Mouse (Mus musculus) MEL (cell line): ENCODE data around the gene Cdca5. TPM values are rescaled to one million over a fixed set of nuclear protein-coding genes. Genes with fewer than 3 reads are reported as not detected.

Source experiments
- DNase-seq: peaks from one replicate; pipeline ENCODE4 v3.0.0; 2011; ENCODE audit warnings: low read depth, low spot score
- H3K27ac ChIP-seq: 2 replicates; pipeline ENCODE4 v1.5.1; 2012; ENCODE audit warnings: low read depth, mild to moderate bottlenecking, control low read depth, low read length, moderate library complexity; ENCODE audit not compliant: control insufficient read depth
- H3K27me3 ChIP-seq, 2 experiments: fragments of 150-350 bp in 1 of 2; sonication (generic) in 1 of 2; 2 replicates each; pipeline ENCODE4 v1.6.1; 2012; ENCODE audit warnings: low read length in 2 of 2, mild to moderate bottlenecking in 2 of 2, improper control_type of control experiment in 1 of 2, moderate library complexity in 1 of 2; ENCODE audit not compliant: insufficient read depth in 2 of 2, control insufficient read depth in 1 of 2
- H3K36me3 ChIP-seq, 2 experiments: 2 replicates each; pipeline ENCODE4 v1.6.1; 2012 to 2014; ENCODE audit warnings: low read length in 2 of 2, improper control_type of control experiment in 1 of 2, inconsistent platforms in 1 of 2, mild to moderate bottlenecking in 1 of 2; ENCODE audit not compliant: insufficient read depth in 2 of 2, control insufficient read depth in 1 of 2
- H3K4me1 ChIP-seq, 2 experiments: fragments of 150-350 bp in 1 of 2; sonication (generic) in 1 of 2; 2 replicates each; pipeline ENCODE4 v1.6.1; 2012; ENCODE audit warnings: low read length in 2 of 2, improper control_type of control experiment in 1 of 2, mild to moderate bottlenecking in 1 of 2; ENCODE audit not compliant: insufficient read depth in 2 of 2, control insufficient read depth in 1 of 2
- H3K4me3 ChIP-seq, 2 experiments: fragments of 150-350 bp in 1 of 2; sonication (generic) in 1 of 2; 2 replicates each; pipeline ENCODE4 v1.5.1; 2012; ENCODE audit warnings: low read depth in 2 of 2, low read length in 2 of 2, mild to moderate bottlenecking in 2 of 2, moderate library complexity in 2 of 2, control low read depth in 1 of 2, improper control_type of control experiment in 1 of 2; ENCODE audit not compliant: control insufficient read depth in 1 of 2, insufficient read depth in 1 of 2
- H3K79me2 ChIP-seq: 2 replicates; pipeline ENCODE4 v1.6.1; 2012; ENCODE audit warnings: mild to moderate bottlenecking, low read length, moderate library complexity; ENCODE audit not compliant: control insufficient read depth, poor library complexity, insufficient read depth
- H3K9ac ChIP-seq: 2 replicates; pipeline ENCODE4 v1.6.1; 2012; ENCODE audit warnings: low read depth, mild to moderate bottlenecking, control low read depth, low read length, moderate library complexity; ENCODE audit not compliant: control insufficient read depth, poor library complexity, severe bottlenecking
- H3K9me3 ChIP-seq: fragments of 150-350 bp; sonication (generic); replicated peaks from 2 replicates; pipeline ENCODE4 v1.6.1; 2012; ENCODE audit warnings: mild to moderate bottlenecking, low read length, improper control_type of control experiment, moderate library complexity; ENCODE audit not compliant: insufficient read depth
- CTCF ChIP-seq, 3 experiments: IDR thresholded peaks in 2 of 3; conservative IDR thresholded peaks in 1 of 3; 2 replicates each; pipeline ENCODE4 v1.5.1; 2011 to 2012; ENCODE audit warnings: low read length in 3 of 3, low read depth in 2 of 3, mild to moderate bottlenecking in 2 of 3, improper control_type of control experiment in 1 of 3, inconsistent platforms in 1 of 3, mixed read lengths in 1 of 3, moderate library complexity in 1 of 3; ENCODE audit not compliant: control insufficient read depth in 1 of 3, insufficient read depth in 1 of 3, poor library complexity in 1 of 3, severe bottlenecking in 1 of 3
- E2F4 ChIP-seq: IDR thresholded peaks from 2 replicates; pipeline ENCODE4 v1.6.1; 2011; ENCODE audit warnings: low read depth, low read length, improper control_type of control experiment, borderline replicate concordance
- EP300 ChIP-seq, 2 experiments: IDR thresholded peaks; 2 replicates each; pipeline ENCODE4 v1.6.1; 2011; ENCODE audit warnings: improper control_type of control experiment in 2 of 2, low read length in 2 of 2, low read depth in 1 of 2, mild to moderate bottlenecking in 1 of 2
- ETS1 ChIP-seq: IDR thresholded peaks from 2 replicates; pipeline ENCODE4 v1.6.1; 2012; ENCODE audit warnings: low read depth, mild to moderate bottlenecking, inconsistent platforms, low read length, improper control_type of control experiment, moderate library complexity
- GABPA ChIP-seq: IDR thresholded peaks from 2 replicates; pipeline ENCODE4 v1.6.1; 2012; ENCODE audit warnings: low read depth, mild to moderate bottlenecking, inconsistent platforms, low read length, improper control_type of control experiment, moderate library complexity
- MAFK ChIP-seq: IDR thresholded peaks from 2 replicates; pipeline ENCODE4 v1.6.1; 2011; ENCODE audit warnings: low read depth, mild to moderate bottlenecking, low read length, improper control_type of control experiment, borderline replicate concordance
- MAX ChIP-seq: IDR thresholded peaks from 2 replicates; pipeline ENCODE4 v1.6.1; 2011; ENCODE audit warnings: low read length, improper control_type of control experiment
- MXI1 ChIP-seq: IDR thresholded peaks from 2 replicates; pipeline ENCODE4 v1.6.1; 2011; ENCODE audit warnings: mild to moderate bottlenecking, low read depth, low read length, improper control_type of control experiment
- POLR2AphosphoS2 ChIP-seq: IDR thresholded peaks from 2 replicates; pipeline ENCODE4 v1.6.1; 2011; ENCODE audit warnings: low read length, improper control_type of control experiment
- TAL1 ChIP-seq: IDR thresholded peaks from 2 replicates; pipeline ENCODE4 v1.6.1; 2012; ENCODE audit warnings: mild to moderate bottlenecking, inconsistent platforms, low read length, moderate library complexity, mixed read lengths
- TCF12 ChIP-seq: IDR thresholded peaks from 2 replicates; pipeline ENCODE4 v1.6.1; 2014; ENCODE audit warnings: low read depth, mild to moderate bottlenecking, inconsistent platforms, low read length, improper control_type of control experiment, moderate library complexity
- UBTF ChIP-seq: IDR thresholded peaks from 2 replicates; pipeline ENCODE4 v1.6.1; 2012; ENCODE audit warnings: low read depth, mild to moderate bottlenecking, inconsistent platforms, low read length, improper control_type of control experiment, moderate library complexity, borderline replicate concordance; ENCODE audit not compliant: insufficient read depth
- polyA plus RNA-seq, 2 experiments: library from polyadenylated mRNA; stranded (reverse) in 1 of 2; unstranded in 1 of 2; fragments of >175 nt in 1 of 2; fragments of >200 nt in 1 of 2; gene quantifications; 2 replicates each; pipeline versions ENCODE4 v1.2.1 to v1.2.4; 2012; ENCODE audit warnings: low replicate concordance in 2 of 2, low read depth in 1 of 2; ENCODE audit not compliant: insufficient read length in 2 of 2, insufficient read depth in 1 of 2, missing spikeins in 1 of 2
- total RNA-seq: library from RNA; depleted of rRNA; stranded (reverse); fragments of 300-350 nt; gene quantifications from 2 replicates; pipeline ENCODE4 v1.2.3, GENCODE M21; 2012

The Cdca5 gene
- total and polyA plus RNA-seq, 3 experiments: 48.5 to 56.5 TPM; not detected in 1

- no peak for DNase-seq
- H3K4me3 ChIP-seq: peak overlapping the region; percentile 61 to 81
- no peak for TF ChIP-seq TCF12
- H3K36me3 ChIP-seq: peaks cover 5 to 12% of the 10 kb centered on the region in 2 experiments; a peak in 2 of 4 replicates
- H3K9ac ChIP-seq: peak overlapping the region; percentile 73
- H3K79me2 ChIP-seq: peaks cover 23% of the 10 kb centered on the region
- no peaks in the 10 kb centered on the region for H3K9me3 ChIP-seq
- peak overlapping the region; percentile 90 for H3K27ac ChIP-seq
- H3K27me3 ChIP-seq: no peaks in the 10 kb centered on the region
- peaks cover 3 to 23% of the 10 kb centered on the region in 2 experiments; a peak in 3 of 4 replicates for H3K4me1 ChIP-seq
Measured at GRCm38 (mm10) chr19:6047899-6048166, 37.0 kb upstream of the Cdca5 start.

- Histone ChIP-seq H3K27me3 (no peaks in the 10 kb centered on the region), H3K36me3 (peaks cover 5 to 12% of the 10 kb centered on the region in 2 experiments; a peak in 2 of 4 replicates), H3K79me2 (peaks cover 23% of the 10 kb centered on the region), H3K4me3 (no peak overlapping the region), H3K9ac (no peak overlapping the region), H3K27ac (no peak overlapping the region), H3K9me3 (no peaks in the 10 kb centered on the region), H3K4me1 (peaks cover 3 to 23% of the 10 kb centered on the region in 2 experiments; a peak in 3 of 4 replicates)
- DNase-seq: peak; percentile 42
- TF ChIP-seq UBTF (no peak), POLR2AphosphoS2 (no peak; the same call in 1 of the 2 replicates), EP300 (IDR thresholded peaks at IDR 0.05; ENCODE audit: low read depth in 1 of 2, low read length in 2 of 2) (no peak), TAL1 (peak; percentile 82), ETS1 (no peak), CTCF (IDR thresholded peaks at IDR 0.05 in 2 of 3, conservative IDR thresholded peaks at IDR 0.05 in 1 of 3; ENCODE audit: control insufficient read depth in 1 of 3, insufficient read depth in 1 of 3, low read depth in 2 of 3, low read length in 3 of 3, poor library complexity in 1 of 3, severe bottlenecking in 1 of 3) (no peak)
Measured at GRCm38 (mm10) chr19:6048681-6049410, 35.9 kb upstream of the Cdca5 start.

- H3K9ac ChIP-seq: no peak overlapping the region
- H3K79me2 ChIP-seq: peaks cover 29% of the 10 kb centered on the region
- H3K27ac ChIP-seq: no peak overlapping the region
- H3K36me3 ChIP-seq: peaks cover 7 to 19% of the 10 kb centered on the region in 2 experiments; a peak in 3 of 4 replicates
- TF ChIP-seq E2F4 (no peak), MAX (no peak), GABPA (no peak), MXI1 (no peak), MAFK (no peak)
- no peaks in the 10 kb centered on the region for H3K9me3 ChIP-seq
- no peaks in the 10 kb centered on the region for H3K27me3 ChIP-seq
- H3K4me3 ChIP-seq: no peak overlapping the region
- no peak for DNase-seq
- H3K4me1 ChIP-seq: peaks cover 0 to 22% of the 10 kb centered on the region in 2 experiments; a peak in 1 of 4 replicates
Measured at GRCm38 (mm10) chr19:6052516-6052915, 32.3 kb upstream of the Cdca5 start.
